Mouse (Mus musculus) macrophage (primary cell): ENCODE measurements around the gene Atp2b2. TPM values are rescaled to one million over a fixed set of nuclear protein-coding genes. Genes with fewer than 3 reads are reported as not detected.

Experiments used
- H3K27ac ChIP-seq: fragments of 350-480 bp; formaldehyde crosslinking; 2 replicates; pipeline ENCODE4 v1.9.0; 2021
- H3K36me3 ChIP-seq: fragments of 350-480 bp; formaldehyde crosslinking; 2 replicates; pipeline ENCODE4 v1.9.0; 2021; ENCODE audit errors: inconsistent target
- H3K4me3 ChIP-seq: fragments of 350-480 bp; formaldehyde crosslinking; 2 replicates; pipeline ENCODE4 v1.9.0; 2021; ENCODE audit errors: inconsistent target
- H3K79me2 ChIP-seq: fragments of 350-480 bp; formaldehyde crosslinking; 2 replicates; pipeline ENCODE4 v1.9.0; 2021; ENCODE audit errors: inconsistent target
- WGBS: methylation state at CpG from one replicate; pipeline ENCODE4 v1.1.7; 2026; ENCODE audit warnings: inconsistent platforms; ENCODE audit not compliant: missing documents; 5-methylcytosine and 5-hydroxymethylcytosine counted together
- polyA plus RNA-seq: library from polyadenylated mRNA; stranded (reverse); fragments of 250-400 nt; gene quantifications from 3 replicates; pipeline ENCODE4 v1.2.4, GENCODE M21; 2018; ENCODE audit warnings: inconsistent platforms

The Atp2b2 gene
- polyA plus RNA-seq, 1 experiment from 2014 or later: not detected

DNA sequence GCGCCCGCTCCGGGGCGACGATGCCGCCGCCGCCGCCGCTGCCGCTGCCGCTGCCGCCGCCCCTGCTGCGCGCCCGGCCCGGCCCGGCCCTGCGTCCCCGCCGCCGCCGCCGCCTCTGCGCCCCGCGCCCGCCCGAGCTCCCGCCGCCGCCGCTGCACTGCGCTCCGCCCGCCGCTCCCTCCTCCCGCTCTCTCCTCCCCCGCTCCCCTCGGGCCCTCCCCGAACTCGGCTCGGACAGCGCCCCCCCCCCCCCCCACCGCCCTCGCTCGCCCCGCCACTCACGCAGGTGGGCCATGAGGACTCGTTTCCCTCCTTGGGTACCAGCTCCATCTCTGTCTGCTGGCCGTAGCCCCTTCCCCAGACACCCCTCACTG lies 515 bp downstream of the Atp2b2 start:
- no peak overlapping the region for H3K27ac ChIP-seq
- no peaks in the 10 kb centered on the region for H3K36me3 ChIP-seq
- no peaks in the 10 kb centered on the region for H3K79me2 ChIP-seq
- 3% methylated on average over 30 of the region's 52 CpGs for WGBS
- no peak overlapping the region for H3K4me3 ChIP-seq

DNA sequence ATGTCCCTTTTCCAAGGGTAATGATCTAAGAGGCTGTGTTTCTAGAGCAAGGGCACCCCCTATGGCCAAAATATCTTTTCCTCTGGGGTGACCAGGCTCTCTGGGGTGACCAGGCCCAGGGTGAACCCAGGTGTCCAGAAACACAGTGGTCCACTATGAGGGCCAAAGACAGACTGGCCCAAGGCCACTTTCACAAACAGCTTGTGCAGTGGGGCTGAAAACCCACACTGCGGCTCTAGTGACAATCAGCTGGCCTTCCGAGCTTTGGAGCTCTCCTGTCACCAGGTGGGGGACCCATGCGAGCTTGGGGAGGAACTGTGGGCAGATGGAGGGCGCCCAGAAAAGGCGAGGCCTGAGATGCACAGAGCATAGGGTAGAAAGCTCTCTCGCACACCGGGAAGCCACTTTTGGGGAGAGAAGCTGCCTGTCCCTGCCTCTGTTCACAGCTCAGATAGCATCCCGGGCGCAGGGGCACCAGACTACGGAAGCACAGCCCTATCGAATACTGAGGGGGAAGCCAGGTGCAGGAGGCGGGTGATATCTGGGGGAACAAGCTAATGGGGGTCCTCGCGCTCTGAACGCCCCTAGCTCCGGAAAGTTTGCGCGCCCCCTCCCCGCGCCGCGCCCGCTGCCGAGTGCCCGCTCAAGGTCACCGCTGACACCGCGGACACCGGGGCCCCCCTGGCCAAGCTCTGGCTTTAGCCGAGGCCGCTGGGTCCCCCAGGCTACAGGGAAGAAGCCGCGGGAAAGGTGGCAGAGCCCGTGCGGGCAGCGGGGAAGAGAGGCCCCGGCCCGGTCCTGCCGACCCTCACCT lies 1.1 kb downstream of the Atp2b2 start:
- H3K79me2 ChIP-seq: no peaks in the 10 kb centered on the region
- no peak overlapping the region for H3K4me3 ChIP-seq
- no peak overlapping the region for H3K27ac ChIP-seq
- H3K36me3 ChIP-seq: no peaks in the 10 kb centered on the region
- WGBS: 9% methylated on average over 39 of the region's 39 CpGs

DNA sequence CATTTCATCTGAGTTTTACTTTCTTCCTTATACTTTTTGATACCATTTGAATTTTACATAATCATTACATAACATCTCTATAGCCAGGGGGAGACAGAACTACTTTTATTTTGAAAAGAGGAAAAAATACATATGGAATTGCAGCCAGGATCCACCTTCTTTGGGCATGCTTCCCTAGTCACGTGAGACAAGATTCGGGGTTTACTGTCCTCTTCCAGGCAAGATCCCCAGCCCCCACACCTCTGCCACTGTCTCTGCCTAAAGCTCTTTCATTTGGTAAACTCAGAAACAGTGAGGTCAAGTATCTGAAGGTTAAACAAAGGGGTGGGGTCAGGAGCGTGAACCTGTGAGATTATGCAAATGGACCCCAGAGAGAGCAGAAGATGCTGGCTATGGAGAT lies 6.7 kb downstream of the Atp2b2 start:
- H3K27ac ChIP-seq: no peak overlapping the region
- no peaks in the 10 kb centered on the region for H3K36me3 ChIP-seq
- WGBS: 72% methylated on average over 3 of the region's 3 CpGs
- H3K79me2 ChIP-seq: no peaks in the 10 kb centered on the region
- H3K4me3 ChIP-seq: no peak overlapping the region

DNA sequence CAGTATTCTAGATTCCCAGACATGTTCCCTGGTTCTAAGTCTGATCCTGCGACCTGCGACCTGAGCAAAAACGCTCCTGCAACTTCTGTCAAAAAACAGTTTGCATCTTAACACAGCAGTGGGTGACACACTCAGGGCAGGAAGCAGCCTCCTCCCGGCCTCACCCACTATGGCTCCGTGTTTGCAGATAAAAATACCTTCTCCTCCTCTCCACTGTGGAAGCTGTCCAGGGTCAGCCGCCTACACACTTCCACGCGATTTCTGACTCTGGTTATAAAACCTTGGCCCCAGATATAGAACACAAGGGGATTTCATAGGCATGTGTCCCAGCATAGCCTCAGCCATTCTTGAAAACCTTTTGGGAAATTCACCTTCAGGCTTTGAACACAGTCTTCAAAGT lies 9.6 kb downstream of the Atp2b2 start:
- H3K4me3 ChIP-seq: no peak overlapping the region
- WGBS: 80% methylated on average over 8 of the region's 8 CpGs
- no peaks in the 10 kb centered on the region for H3K79me2 ChIP-seq
- H3K27ac ChIP-seq: no peak overlapping the region
- H3K36me3 ChIP-seq: no peaks in the 10 kb centered on the region

DNA sequence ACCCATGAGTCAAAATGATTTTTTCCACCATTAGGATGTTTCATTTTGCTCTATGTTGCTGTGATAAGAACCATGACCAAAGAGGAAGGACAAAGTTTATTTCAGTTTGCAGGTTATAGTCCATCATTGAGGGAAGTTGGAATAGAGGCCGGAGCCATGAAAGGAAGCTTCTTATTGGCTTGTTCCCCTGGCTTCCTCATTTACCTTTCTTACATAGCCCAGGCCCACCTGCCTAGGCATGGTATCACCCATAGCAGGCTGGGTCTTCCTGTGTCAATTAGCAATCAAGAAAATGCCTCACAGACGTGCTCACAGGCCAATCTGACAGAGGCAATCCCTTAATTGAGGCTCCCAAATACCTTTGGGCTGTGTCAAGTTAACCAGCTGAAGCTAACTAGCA lies 18.6 kb downstream of the Atp2b2 start:
- Histone ChIP-seq H3K4me3 (no peak overlapping the region), H3K79me2 (no peaks in the 10 kb centered on the region), H3K36me3 (no peaks in the 10 kb centered on the region), H3K27ac (no peak overlapping the region)
- 54% methylated on average over 2 of the region's 2 CpGs for WGBS

DNA sequence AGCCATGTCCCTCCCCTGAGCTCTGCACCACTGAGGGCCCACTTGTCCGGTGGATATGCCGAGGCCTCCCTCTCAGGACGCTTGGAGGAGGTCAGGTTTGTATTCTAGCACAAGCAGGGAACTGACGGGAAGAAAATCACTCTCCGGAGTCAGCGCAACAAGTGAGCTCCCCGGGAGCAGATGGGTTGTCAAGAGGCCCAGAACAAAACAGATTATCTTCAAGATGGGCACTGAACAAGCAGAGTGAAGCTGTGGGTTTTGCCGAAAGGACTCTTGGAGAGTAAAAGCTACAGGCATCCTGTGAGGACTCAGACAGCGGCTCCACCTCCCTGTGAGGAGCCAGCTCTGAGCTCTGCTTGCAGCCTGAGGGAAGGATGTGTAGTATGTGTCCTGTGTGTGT lies 20.3 kb downstream of the Atp2b2 start:
- Histone ChIP-seq H3K27ac (no peak overlapping the region), H3K36me3 (no peaks in the 10 kb centered on the region), H3K79me2 (no peaks in the 10 kb centered on the region), H3K4me3 (no peak overlapping the region)
- WGBS: 84% methylated on average over 9 of the region's 9 CpGs

DNA sequence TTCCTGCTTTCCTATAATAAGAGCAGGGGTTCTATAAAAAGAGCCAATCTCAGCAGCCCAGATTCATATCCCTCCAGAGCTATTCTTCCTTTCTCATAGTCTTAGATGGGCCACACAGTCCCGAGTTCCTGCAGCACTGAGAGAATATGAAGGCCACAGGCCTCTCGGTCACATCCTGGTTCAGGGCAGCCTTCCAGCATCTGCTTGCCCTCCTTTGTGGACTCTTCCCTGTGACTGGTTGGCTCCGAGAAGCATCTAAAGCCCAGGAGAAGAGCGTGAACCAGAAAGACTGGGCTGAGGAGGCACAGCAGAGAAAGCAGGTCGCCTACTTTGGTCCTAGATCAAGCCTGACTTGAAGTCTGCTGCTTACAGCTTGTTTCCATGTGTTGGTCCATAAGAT lies 28.6 kb downstream of the Atp2b2 start:
- Histone ChIP-seq H3K27ac (no peak overlapping the region), H3K36me3 (no peaks in the 10 kb centered on the region), H3K4me3 (no peak overlapping the region), H3K79me2 (no peaks in the 10 kb centered on the region)
- WGBS: 60% methylated on average over 5 of the region's 5 CpGs

DNA sequence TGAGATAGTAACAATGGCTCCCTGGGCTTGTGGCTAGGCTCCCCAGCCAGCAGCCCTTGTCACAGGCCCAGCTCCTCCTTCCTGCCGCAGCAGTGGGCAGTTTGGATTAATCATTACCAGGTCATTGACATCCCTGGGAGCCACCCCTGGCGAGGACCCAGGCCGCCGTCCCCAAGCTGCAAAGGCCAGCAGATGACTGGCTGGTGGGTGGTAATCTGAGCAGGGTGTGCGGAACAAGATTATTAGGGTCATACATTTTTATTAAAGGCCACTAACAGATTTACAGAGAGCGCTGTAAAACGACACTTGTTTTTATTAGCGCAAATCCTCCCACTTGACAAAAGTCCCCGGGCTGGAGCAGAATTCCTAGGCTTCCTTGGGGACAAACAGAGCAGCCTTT lies 29.6 kb downstream of the Atp2b2 start:
- 39% methylated on average over 9 of the region's 9 CpGs for WGBS
- no peaks in the 10 kb centered on the region for H3K36me3 ChIP-seq
- H3K4me3 ChIP-seq: no peak overlapping the region
- no peaks in the 10 kb centered on the region for H3K79me2 ChIP-seq
- H3K27ac ChIP-seq: no peak overlapping the region

DNA sequence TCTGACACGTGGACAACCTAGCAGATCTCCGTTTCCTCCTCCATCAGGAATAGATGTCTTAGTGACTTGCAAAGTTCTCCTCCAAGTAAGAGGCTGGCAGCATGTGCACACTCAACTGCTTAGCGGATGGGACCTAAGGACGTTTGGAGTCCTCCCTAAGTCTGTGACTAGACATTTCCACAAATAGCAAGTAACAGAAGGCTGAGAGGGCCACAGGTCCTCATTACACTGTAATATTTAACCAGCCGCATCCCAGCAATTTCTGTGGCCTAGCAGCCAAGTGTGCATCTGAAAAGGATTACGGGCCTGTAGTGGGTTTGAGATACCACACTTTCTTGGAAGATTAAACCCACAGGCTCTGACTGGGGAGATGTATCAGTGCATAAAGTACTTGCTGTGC lies 30.4 kb downstream of the Atp2b2 start:
- no peak overlapping the region for H3K27ac ChIP-seq
- H3K4me3 ChIP-seq: no peak overlapping the region
- WGBS: 92% methylated on average over 6 of the region's 6 CpGs
- H3K36me3 ChIP-seq: no peaks in the 10 kb centered on the region
- no peaks in the 10 kb centered on the region for H3K79me2 ChIP-seq

DNA sequence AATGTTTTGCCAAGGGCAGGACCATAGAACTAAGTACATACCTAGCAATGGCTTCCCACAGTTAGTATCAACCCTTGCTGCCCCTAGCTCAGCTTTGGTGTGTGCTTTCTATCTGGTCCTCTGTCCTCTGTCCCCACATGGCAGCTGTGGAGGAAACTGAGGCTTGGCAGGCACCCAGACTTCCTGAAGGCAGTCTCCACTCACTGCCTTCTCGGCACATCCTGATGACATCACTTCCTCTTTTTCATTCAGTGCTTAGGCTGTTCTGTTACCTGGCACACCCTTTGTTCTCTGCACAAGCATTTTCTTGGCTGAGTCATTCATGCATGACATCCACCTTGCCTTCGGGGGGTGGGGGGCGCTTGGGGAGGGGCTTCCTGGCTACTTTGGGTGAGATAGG lies 38.6 kb downstream of the Atp2b2 start:
- 29% methylated on average over 3 of the region's 3 CpGs for WGBS
- Histone ChIP-seq H3K4me3 (no peak overlapping the region), H3K79me2 (no peaks in the 10 kb centered on the region), H3K36me3 (no peaks in the 10 kb centered on the region), H3K27ac (no peak overlapping the region)

DNA sequence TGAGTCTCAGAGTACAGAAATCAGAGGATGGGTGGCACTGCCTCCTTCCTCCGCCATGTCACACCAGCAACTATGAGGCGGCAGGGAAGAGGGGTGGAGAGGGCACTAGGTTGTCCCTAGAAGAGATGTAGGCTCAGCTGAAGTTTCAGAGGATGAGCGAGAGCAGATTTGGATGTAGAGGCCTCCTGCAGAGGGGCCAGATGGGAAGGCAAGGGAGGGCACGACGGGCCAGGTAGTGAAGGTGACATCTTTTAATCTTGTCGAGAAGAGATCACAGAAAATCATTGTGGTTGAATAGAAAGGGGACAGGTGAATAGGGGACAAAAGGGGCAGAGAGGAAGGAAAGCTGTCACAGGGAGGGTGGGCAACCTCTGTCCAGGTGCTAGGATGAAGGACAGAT lies 41.5 kb downstream of the Atp2b2 start:
- no peaks in the 10 kb centered on the region for H3K79me2 ChIP-seq
- H3K27ac ChIP-seq: no peak overlapping the region
- H3K4me3 ChIP-seq: no peak overlapping the region
- 85% methylated on average over 6 of the region's 6 CpGs for WGBS
- no peaks in the 10 kb centered on the region for H3K36me3 ChIP-seq

DNA sequence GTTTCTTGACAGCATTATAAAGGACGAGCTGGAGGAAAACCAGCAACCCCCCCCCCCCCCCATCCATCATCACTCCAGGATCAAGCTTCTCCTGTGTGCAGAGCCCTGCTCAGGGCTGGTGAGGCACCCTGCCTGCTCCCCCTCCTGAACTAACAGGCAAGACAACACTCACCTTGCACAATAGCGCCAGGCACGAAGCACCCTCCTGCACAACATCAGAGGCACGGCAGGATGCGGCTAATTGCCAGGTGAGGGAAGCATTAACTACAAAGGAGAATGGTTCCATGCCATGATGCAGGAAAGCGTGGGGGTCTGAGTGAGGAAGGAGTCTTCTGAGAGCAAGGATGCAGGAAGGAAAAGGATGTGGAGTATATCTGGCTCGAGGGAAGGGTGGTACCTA lies 42.1 kb downstream of the Atp2b2 start:
- H3K36me3 ChIP-seq: no peaks in the 10 kb centered on the region
- H3K4me3 ChIP-seq: no peak overlapping the region
- H3K27ac ChIP-seq: no peak overlapping the region
- no peaks in the 10 kb centered on the region for H3K79me2 ChIP-seq
- 49% methylated on average over 7 of the region's 7 CpGs for WGBS

DNA sequence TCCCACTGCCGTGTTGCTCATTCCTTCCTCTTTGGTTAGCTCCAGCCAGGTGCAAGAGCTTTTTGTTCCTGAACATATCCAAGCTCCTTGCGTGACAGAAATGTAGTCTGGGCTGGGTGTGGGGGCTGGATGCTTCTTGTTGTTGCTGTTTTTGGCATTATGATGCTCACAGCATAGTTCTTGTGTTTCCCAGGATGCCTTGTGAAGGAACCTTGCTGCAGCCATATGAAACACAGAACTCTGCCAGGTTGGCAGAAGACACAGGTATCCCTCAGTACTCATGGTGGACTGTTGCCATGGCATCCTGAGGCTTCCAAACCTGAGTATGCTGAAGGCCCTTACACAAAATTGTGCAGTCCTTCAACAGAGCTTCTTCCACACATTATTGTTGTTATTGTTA lies 44.0 kb downstream of the Atp2b2 start:
- H3K36me3 ChIP-seq: no peaks in the 10 kb centered on the region
- 84% methylated on average over 2 of the region's 2 CpGs for WGBS
- no peak overlapping the region for H3K27ac ChIP-seq
- no peaks in the 10 kb centered on the region for H3K79me2 ChIP-seq
- no peak overlapping the region for H3K4me3 ChIP-seq

DNA sequence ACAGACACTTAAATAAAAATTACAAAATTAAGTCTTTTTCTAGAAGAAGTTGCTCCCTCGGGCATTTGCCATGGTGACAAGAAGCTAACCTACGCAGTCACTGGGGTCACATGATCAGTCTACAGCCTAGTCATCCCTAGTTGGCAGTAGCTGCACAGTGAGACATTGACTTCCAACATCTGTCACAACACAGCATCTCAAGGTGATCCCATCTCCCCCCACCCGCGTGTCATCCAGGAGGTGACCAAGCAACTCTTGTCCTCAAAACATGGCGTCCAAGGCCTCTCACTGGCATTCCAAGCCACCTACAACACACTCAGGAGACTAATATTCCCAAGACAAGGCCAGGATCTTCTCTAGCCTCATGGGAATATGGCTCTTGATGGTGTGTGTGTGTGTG lies 48.2 kb downstream of the Atp2b2 start:
- Histone ChIP-seq H3K27ac (no peak overlapping the region), H3K79me2 (no peaks in the 10 kb centered on the region)
- 92% methylated on average over 5 of the region's 5 CpGs for WGBS

DNA sequence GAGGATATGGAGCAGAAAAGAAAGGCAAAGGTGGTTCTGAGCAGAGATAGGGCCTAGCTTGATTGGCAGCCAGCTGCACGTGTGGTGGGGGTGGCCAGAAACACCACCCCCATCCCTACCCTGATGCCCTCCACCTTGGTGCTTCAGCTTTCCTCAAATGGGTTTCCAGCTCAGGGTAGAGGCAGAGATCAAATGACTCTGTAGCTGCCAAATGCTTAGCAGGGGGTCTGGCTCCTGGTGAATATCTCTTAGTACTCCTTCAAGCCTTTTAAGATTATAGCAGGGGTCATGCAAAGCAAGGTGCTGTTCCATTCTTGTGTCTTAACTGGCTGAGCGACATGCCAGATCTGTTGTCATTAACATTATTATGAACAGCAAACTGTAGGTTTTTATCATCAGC lies 50.3 kb downstream of the Atp2b2 start:
- Histone ChIP-seq H3K27ac (no peak overlapping the region), H3K4me3 (no peak overlapping the region), H3K79me2 (no peaks in the 10 kb centered on the region), H3K36me3 (no peaks in the 10 kb centered on the region)
- 76% methylated on average over 2 of the region's 2 CpGs for WGBS

More for the DNA sequence above, 48.2 kb downstream of the Atp2b2 start:
- Histone ChIP-seq H3K4me3 (no peak overlapping the region), H3K36me3 (no peaks in the 10 kb centered on the region)

DNA sequence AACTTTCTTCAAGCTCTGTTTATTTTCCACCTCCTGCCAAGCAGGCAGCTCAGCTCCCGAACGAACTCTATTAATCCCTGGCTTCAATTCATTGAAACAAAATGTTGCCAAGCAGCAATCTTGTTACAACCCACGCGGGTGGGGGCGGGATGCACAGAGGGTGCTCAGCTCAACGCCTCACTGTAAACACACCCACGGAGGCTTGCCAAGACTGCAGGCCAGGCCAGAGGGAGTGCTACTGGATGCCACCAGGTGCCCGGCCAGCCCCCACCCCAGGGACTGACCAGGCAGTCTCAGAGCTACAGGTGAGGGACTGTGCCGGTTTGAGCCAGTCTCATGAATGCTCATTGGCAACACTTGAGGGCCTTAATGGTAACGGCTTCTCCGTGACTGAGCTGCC lies 50.9 kb downstream of the Atp2b2 start:
- Histone ChIP-seq H3K4me3 (no peak overlapping the region), H3K36me3 (no peaks in the 10 kb centered on the region), H3K79me2 (no peaks in the 10 kb centered on the region), H3K27ac (no peak overlapping the region)
- WGBS: 74% methylated on average over 11 of the region's 11 CpGs
